Mouse (Mus musculus): ENCODE results near the gene Erv3.

Erv3 gene

GRCm38 (mm10) chr2:131859721-131860120, at the start of gene Erv3:
Gene Erv3 (minus strand): TSS chr2:131859747.
- no peak for DNase-seq

DNA sequence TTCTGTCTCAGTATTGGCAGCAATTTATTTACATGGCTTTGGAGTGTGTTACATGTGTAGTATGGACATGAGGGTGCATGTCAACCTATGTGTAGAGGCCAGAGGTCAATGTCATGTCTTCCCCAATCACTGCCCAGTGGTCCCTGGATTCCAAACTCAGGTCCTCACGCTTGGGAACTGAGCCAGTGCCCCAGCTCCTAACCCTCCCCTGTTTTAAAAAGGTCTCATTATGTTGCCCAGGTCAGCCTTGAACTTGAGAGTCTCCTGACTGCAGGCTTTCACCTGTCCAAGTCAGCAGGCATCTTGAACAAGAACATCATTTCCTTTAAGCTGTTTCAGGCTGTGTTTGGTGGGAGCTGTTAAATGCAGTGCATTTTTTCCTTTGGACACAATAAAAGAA, 49.4 kb upstream of the Erv3 start:
- peak in 1 of 2 experiments; percentile 32 for DNase-seq

GRCm38 (mm10) chr2:131908351-131908861, 48.9 kb upstream of the Erv3 start:
- DNase-seq, result peak; percentile 53 to 63

DNA sequence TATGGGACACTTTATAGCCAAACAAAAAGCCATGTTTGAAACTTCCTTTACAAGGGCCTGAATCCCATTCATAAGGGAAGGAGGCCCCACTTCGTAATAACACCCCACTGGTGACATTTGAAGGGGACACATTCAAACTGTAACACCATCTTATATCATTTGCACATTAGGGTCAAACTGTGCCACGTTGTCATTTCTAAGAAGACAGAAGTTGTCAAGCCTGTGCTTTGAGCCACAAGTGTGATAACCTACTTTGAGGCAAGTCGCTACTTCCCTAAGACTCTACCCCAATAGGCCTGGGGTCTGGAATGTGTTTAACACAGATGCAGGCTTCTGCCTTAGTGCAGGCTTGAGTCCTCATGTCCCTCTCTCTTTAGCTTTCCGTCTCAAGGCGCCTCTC, 47.8 kb upstream of the Erv3 start:
- no peak for DNase-seq

DNA sequence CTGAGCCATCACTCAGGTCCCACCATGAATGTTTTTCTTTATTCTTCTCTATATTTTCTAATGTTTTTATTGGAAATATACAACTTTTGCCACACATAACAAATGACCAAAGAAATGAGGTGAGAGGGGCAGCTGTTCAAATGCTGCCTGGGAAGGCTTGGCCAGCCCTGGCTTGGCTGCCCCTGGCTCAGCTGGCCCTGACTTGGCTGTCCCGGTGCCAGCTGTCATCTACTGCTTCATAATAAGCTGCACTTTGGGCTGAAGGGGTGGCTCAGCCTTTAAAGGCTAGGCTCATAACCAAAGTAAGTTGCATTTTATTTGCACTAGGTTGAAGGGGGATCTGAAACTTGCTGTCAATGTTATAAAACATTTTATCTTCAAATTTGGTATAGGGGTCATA, 47.3 kb upstream of the Erv3 start:
- DNase-seq, result peak; percentile 38 to 51

DNA sequence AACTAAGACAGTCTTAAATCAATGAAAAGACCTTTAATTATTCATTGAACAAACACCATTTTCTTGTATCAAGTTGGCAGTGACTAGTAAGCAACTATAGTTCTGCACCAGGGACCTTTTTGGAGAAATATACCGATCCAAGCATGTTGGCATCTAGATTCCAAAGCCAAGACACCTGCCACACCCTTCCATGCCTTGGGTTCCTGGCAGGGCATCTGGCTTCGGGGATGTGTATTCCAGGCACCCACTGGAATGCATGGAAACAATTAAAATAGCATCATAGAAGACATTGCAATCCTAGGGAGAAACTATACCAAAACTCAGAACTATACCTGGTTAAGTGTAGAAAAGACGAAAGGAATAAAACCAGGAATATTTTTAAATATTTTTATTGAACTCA, 46.7 kb upstream of the Erv3 start:
- DNase-seq, result no peak

DNA sequence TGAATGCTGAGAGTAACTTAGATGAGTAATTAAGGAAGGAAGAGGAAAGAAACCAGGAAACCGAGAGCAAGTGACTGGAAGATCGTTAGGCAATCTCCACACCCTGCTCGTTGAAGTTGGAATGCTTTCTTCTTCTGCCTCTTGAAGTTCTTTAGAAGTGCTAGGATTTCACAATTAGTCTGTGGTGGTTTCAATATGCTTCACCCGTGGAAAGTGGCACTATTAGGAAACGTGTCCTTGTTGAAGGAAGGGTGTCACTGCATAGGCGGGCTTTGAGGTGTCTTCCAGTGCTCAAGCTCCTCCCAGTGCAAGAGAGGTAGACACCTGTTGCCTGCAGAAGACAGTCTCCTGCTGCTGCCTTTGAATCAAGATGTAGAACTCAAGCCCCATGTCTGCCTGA, 46.2 kb upstream of the Erv3 start:
- DNase-seq, result no peak

DNA sequence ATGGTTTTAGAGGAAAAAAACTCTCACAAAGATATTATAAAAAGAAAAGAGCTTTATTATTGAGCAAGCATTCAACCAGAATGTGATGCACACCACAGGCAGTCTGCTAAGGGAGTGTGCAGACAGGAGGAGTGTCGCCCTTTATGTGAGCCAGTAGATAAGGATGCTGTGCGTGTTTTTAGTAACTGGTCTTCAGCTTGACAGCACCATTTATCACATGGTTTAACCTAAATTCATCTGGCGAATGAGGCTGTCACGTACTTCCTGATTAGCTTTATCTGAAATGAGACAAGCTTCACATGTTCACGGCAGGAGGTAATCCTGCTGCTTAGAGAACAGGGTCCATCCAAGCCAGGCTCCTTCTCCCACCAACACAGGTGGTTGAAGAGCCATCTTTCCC, 45.5 kb upstream of the Erv3 start:
- no peak for DNase-seq

DNA sequence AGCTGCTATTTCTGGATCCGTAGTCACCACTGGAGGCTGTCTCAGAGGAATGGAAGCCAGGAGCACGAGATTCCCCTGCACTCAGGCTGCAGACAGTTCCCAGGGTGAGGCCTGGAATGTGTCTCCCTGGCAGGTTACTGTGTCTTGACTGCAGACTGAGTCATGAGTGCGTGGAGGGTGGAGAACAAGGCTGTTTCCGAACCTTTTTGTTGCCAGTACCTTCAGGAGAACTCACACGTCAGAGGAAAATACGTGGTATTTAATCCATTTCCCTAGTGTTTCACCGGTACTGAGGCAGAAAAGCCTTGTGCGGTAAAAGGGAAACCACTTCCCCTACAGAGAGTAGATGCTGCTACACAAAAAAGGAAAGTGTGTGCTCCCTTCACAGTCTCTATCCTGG, 43.3 kb upstream of the Erv3 start:
- no peak for DNase-seq

DNA sequence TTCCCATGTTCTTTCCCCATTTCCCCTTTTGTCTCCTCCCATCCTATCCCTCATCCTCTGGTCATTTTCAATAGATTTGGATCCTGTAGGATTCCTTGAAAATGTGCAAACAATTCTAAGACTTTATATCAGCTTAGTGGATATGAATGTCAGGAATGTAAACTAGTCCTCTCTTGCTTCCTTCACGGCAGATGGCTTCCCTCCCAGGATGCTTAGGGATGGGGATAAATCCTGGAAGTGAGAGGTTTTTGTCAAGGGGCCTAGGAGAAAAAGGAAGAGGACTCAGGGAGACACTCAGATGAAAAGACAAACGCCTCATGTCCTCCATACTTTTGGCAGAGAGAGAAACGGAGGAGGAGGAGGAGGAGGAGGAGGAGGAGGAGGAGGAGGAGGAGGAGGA, 42.9 kb upstream of the Erv3 start:
- no peak for DNase-seq

GRCm38 (mm10) chr2:131897336-131898109, 38.0 kb upstream of the Erv3 start:
- no peak for DNase-seq

DNA sequence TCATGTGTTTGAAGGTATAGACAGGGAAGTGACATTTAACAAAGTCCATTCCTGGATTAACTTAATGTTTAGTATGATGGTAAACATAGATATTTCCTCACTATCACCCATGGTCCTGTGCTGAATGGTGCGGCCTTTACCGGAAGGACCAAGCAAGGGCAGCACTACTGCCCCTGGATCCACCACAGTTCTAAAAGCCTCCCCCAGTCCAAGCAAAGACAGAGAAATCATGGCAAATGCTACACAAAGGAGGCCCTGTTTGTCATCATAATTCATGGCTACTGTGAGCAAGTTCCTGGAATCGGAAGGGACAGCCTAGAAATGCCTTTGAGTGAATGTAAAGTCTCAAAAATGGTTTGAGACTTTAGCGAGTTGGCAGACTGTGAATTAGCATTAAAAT, 36.5 kb upstream of the Erv3 start:
- no peak for DNase-seq

GRCm38 (mm10) chr2:131895106-131895505, 35.6 kb upstream of the Erv3 start:
- DNase-seq, result no peak

DNA sequence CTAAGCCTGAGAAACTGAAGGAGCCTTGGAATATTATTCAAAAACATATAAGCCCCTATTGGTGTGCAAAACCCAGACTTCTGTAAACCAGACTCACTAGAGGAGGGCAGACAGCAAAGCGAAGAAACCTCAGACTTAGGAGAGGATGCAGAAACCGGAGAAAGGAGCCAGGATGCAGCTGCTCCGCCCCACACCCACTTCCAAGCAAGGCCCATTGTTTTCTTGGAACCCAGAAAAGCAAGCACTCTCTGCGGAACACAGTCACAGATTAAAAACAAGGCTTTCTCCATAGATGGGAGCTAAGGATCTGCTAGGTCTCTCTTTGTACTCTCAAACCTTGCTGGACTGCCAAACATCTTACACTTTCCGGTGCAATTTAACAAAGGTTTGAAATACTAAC, 33.0 kb upstream of the Erv3 start:
- DNase-seq, result no peak

DNA sequence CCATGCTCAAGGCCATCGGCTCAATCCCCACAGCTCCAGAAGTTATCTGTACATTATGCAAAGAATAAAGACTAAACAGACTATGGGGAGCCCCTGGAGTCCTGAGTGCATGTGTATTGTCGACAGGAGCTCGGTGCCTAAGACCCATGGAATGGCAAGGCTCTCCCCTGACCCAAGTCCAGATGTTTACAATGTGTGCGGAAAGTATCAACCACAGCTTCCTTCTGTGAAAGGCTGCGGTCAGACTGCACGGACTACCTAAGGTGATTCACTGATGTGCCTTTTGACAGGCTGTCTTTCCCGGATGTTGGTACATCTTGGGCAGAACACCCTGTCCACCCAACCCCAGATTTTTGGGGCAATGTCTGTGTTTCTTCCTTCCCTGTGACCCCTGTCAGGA, 28.7 kb upstream of the Erv3 start:
- no peak for DNase-seq

DNA sequence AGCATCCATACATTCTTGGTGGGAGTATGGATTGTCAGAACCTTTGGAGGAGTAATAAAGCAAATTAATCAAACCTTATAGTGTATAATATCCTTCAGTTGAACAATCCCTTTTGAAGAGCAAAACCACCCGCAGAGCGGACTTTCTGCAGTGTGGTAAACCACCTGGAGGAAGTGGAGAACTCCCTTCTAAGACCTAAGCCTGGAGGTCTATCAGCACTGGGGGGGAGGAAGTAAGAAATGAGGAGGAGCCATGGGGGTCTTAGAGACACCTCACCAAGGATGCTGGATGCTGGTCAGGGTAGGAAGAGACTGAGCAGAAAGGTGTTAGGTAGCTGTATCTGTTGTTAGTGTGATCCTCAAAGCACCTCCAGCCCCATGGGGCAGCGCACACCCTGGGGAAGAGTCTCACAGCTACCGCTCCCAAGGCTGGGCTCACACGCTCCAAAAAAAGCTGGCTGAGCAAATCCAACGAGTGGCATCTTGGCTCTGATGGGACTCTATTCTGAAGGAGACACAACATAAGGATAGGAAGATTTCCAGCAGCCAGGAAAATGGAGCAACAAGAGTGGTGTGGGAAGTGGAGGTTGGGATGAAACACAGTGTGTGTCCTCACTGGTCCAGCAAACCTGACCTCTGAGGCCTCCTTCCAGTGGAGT, 27.1 kb upstream of the Erv3 start:
- no peak for DNase-seq

DNA sequence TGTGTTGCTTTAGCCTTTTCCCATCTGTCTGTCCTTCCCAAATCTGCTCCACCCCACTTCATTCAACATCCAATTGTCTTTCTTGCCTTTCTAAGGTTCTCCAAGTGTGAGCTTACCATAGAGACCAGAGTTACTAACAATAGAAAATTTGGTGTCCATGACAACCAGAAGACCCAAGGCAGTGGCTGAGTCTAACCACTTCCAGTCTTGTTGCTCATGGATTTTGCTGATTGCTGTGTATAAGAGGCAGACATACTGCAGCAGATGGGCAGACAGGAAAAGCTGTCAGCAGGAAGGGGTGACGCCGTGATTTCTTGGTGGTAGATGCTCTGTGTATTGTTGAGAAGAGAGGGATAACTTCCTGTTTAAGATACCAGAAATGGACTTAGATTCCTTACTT, 23.6 kb upstream of the Erv3 start:
- no peak for DNase-seq

DNA sequence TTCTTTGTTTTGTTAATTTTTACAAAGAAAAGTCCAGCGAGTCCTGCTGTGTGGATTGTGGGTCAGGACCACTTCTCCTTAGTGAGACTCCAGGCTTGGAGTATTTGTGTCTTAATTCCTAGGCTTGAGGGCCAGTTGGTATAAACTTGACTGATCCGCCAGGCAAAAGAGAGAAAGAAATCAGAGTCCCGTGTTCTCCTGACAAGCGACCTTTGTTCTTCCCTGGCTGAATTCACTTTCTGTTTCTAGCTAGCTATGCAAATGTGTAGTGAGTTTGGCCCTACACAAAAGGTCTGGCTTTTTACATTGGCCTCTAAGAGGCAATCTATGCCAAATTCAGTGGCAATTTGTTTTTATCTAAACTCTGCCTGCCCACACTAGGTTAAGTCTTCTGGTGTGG, 22.2 kb upstream of the Erv3 start:
- peak; percentile 38 to 58 for DNase-seq

DNA sequence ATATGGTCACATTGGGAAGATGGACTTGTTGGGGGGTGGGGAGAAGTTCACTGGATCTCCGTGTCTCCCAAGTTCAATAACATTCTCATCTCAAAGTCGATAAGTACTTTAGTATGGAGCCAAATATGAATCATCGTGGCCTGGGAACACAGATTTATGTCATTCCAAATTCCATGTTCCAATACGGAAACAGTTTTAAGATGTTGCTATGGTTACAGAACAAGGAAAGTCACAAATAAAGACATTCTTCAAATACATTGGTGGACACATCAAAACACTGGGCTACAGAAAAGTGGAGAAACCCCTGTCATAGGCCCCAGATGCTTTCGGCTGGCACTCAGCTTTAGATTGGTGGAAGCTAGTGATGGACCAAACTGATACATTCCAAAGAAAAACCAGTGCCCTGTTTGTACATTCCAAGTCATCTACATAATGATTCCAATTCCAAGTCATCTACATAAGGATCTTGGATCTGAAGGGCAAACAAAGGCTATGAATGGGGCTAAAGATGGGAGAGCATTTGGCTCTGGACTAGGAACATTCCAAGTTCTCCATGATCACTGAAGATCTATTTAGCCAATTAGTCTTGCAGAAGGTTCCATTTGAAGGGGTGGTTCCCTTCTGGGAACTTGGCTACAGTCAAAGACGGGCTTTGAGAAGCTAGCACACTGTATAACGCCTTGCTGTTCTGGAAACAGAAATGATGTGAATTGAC, 17.2 kb upstream of the Erv3 start:
- DNase-seq, result no peak

DNA sequence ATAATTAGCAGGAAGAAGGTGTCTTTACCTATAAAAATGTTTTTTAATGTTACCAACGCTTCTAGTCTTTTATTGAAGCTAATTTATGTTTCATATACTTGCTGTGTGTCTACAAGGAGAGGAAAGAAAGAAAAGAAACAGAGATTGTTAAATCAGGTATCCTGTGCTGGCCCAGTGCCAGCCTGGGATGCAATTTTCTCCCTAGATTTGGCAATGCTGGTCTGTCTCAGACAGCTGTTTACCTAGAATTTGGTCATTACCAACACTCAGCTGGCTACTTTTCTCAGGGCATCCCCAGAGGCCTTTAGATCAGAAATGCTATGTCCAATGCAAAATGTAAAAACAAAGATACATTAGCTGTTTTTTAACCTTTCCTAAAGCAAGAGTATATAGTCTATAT, 13.8 kb upstream of the Erv3 start:
- DNase-seq, result no peak

DNA sequence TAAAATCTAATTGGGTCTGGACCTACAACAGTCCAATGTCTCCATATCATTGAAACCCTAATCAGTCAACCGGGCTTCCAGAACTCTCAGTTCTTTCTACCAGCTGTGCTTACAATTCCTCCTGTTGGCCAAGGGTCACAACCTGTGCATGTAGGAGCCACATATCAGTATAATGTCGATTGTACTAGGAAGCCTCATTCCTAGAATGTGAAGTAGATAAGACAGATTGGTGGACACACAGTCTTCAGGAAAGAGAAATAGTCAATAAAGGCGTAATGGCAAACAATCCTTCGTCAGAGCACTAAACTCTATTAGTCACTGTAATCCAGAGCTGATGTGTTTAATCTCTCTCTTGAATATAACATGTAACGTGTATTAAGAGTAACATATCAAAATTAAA, 9.4 kb upstream of the Erv3 start:
- no peak for DNase-seq

DNA sequence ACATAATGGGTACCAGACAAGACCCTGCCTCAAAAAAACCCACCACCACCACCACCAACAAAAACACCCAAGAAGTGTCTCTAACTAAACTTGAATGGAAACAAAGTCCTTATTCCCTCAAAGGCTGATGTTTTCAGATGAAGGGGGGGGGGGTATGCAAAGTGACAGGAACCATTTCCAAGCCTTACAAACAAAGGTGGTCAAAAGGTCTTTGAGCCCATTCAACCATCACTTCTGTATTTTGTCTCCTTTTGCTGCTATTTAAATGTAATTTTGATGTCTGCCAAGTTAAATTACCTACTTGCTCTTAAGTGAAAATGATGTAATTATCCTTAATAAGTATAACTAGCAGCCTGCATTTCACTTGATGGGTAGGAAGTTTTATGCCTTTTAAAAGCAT, 7.1 kb upstream of the Erv3 start:
- no peak for DNase-seq

DNA sequence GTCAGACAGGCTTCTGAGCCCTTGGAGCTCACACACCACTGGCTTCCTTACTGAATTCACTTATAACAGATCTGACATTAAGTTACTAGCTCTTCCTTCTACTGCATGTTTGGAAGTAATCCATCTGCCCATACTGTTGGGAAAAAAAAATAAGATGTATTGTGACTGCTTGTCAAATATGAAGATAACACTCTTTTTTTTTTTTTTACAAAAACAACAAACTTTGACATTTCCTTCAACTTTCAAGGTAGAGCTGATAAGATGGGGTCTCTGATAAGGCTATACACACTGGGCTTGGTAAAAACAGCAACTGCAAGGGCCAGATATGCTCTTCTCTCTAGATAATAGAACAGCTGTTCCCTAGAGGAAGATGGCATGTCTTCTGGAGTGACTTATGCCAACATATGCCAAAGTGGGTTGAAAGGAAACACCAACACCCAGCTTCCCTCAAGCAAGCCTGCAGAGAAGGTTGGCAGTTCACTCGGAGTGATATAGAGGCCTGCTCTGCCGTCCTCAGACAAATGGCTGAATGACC, 4.8 kb upstream of the Erv3 start:
- no peak for DNase-seq

GRCm38 (mm10) chr2:131863472-131863871, 3.9 kb upstream of the Erv3 start:
- DNase-seq, result no peak

Data from kidney, adult 8-10 months (tissue).